Mouse (Mus musculus): ENCODE measurements at regions not wholly inside any gene's neighbourhood (a gene's known extent, or its start where the extent isn't known, plus 50 kb on each side); places are given as distances from the start of the nearest gene placed in this dataset.
"Not testable (repeated sequence)": the region's sequence is repeated elsewhere in the genome, so short reads cannot be mapped to it uniquely, and the experiment has no call there.

GRCm38 (mm10) chr17:82674593-82674992 is 540.5 kb upstream of the Pkdcc start:
- no peak for DNase-seq (ENCODE audit: low read depth)

GRCm38 (mm10) chr17:82666557-82666956 is 548.5 kb upstream of the Pkdcc start:
- not testable (repeated sequence) for DNase-seq (ENCODE audit: low read depth)

- no peak for DNase-seq (ENCODE audit: low read depth)
Observed at GRCm38 (mm10) chr17:82664352-82664751, 550.7 kb upstream of the Pkdcc start.

- DNase-seq (ENCODE audit: low read depth): no peak
Observed at GRCm38 (mm10) chr17:82636459-82637189, 578.5 kb upstream of the Pkdcc start.

GRCm38 (mm10) chr17:82635849-82636248 is 579.2 kb upstream of the Pkdcc start:
- DNase-seq (ENCODE audit: low read depth): no peak

- no peak for DNase-seq (ENCODE audit: low read depth)
Observed at GRCm38 (mm10) chr17:82606642-82607175, 608.4 kb upstream of the Pkdcc start.

GRCm38 (mm10) chr17:82583801-82584200 is 631.3 kb upstream of the Pkdcc start:
- DNase-seq (ENCODE audit: low read depth): no peak

GRCm38 (mm10) chr17:82533521-82533920 is 681.6 kb upstream of the Pkdcc start:
- DNase-seq (ENCODE audit: low read depth): no peak

GRCm38 (mm10) chr17:82518129-82518528 is 697.0 kb upstream of the Pkdcc start:
- no peak for DNase-seq (ENCODE audit: low read depth)

GRCm38 (mm10) chr17:82516850-82517249 is 698.2 kb upstream of the Pkdcc start:
- DNase-seq (ENCODE audit: low read depth): no peak

- DNase-seq (ENCODE audit: low read depth): no peak
Observed at GRCm38 (mm10) chr17:82513816-82514215, 701.3 kb upstream of the Pkdcc start.

GRCm38 (mm10) chr17:82504291-82504690 is 710.8 kb upstream of the Pkdcc start:
- no peak for DNase-seq (ENCODE audit: low read depth)

- no peak for DNase-seq (ENCODE audit: low read depth)
Observed at GRCm38 (mm10) chr17:82485544-82485943, 729.5 kb upstream of the Pkdcc start.

- DNase-seq (ENCODE audit: low read depth): no peak
Observed at GRCm38 (mm10) chr17:82484609-82485008, 730.5 kb upstream of the Pkdcc start.

- peak; percentile 57 for DNase-seq (ENCODE audit: low read depth)
Observed at GRCm38 (mm10) chr17:82457972-82458371, 719.8 kb upstream of the Slc8a1 start.

GRCm38 (mm10) chr17:82453847-82454246 is 715.7 kb upstream of the Slc8a1 start:
- peak; percentile 9 for DNase-seq (ENCODE audit: low read depth)

- no peak for DNase-seq (ENCODE audit: low read depth)
Observed at GRCm38 (mm10) chr17:82439105-82439504, 700.9 kb upstream of the Slc8a1 start.

- no peak for DNase-seq (ENCODE audit: low read depth)
Observed at GRCm38 (mm10) chr17:82437206-82437605, 699.0 kb upstream of the Slc8a1 start.

GRCm38 (mm10) chr17:82432678-82433077 is 694.5 kb upstream of the Slc8a1 start:
- no peak for DNase-seq (ENCODE audit: low read depth)

- DNase-seq (ENCODE audit: low read depth): no peak
Observed at GRCm38 (mm10) chr17:82408296-82408695, 670.1 kb upstream of the Slc8a1 start.

- no peak for DNase-seq (ENCODE audit: low read depth)
Observed at GRCm38 (mm10) chr17:82399328-82399727, 661.2 kb upstream of the Slc8a1 start.

GRCm38 (mm10) chr17:82379371-82379770 is 641.2 kb upstream of the Slc8a1 start:
- DNase-seq (ENCODE audit: low read depth): not testable (repeated sequence)

GRCm38 (mm10) chr17:82378248-82378820 is 640.2 kb upstream of the Slc8a1 start:
- peak; percentile 12 for DNase-seq (ENCODE audit: low read depth)
